Mouse (Mus musculus) ES-Bruce4 (cell line): Measurements from ENCODE around the gene Ergic1. TPM values are rescaled to one million over a fixed set of nuclear protein-coding genes. Genes with fewer than 3 reads are reported as not detected.

Experiments
- H3K27ac ChIP-seq: 2 replicates; pipeline ENCODE4 v1.5.1; 2012; ENCODE audit warnings: low read length, inconsistent platforms; ENCODE audit not compliant: insufficient read depth
- H3K27me3 ChIP-seq: 2 replicates; pipeline ENCODE4 v1.6.1; 2012; ENCODE audit warnings: mild to moderate bottlenecking, low read length, inconsistent platforms; ENCODE audit not compliant: control insufficient read depth, poor library complexity, insufficient read depth, severe bottlenecking
- H3K36me3 ChIP-seq: 2 replicates; pipeline ENCODE4 v1.6.1; 2012; ENCODE audit warnings: inconsistent platforms, mild to moderate bottlenecking, low read length, moderate library complexity; ENCODE audit not compliant: control insufficient read depth, poor library complexity, insufficient read depth, severe bottlenecking
- H3K4me1 ChIP-seq: one replicate; pipeline ENCODE4 v1.8.1; 2011; ENCODE audit warnings: low read length; ENCODE audit not compliant: control insufficient read depth, insufficient read depth
- H3K4me3 ChIP-seq: 2 replicates; pipeline ENCODE4 v1.5.1; 2011; ENCODE audit warnings: low read depth, mild to moderate bottlenecking, low read length
- H3K9ac ChIP-seq: 2 replicates; pipeline ENCODE4 v1.6.1; 2012; ENCODE audit warnings: low read depth, mild to moderate bottlenecking, inconsistent platforms; ENCODE audit not compliant: poor library complexity, severe bottlenecking
- H3K9me3 ChIP-seq: replicated peaks from 2 replicates; pipeline ENCODE4 v1.6.1; 2012; ENCODE audit warnings: mild to moderate bottlenecking, low read length, inconsistent platforms; ENCODE audit not compliant: control insufficient read depth, poor library complexity, insufficient read depth, severe bottlenecking
- CTCF ChIP-seq: IDR thresholded peaks from one replicate; pipeline ENCODE4 v1.8.1; 2011; ENCODE audit warnings: low read depth, low read length
- EP300 ChIP-seq: IDR thresholded peaks from 2 replicates; pipeline ENCODE4 v1.6.1; 2011; ENCODE audit warnings: low read depth, low read length; ENCODE audit not compliant: insufficient read depth
- POLR2A ChIP-seq: IDR thresholded peaks from one replicate; pipeline ENCODE4 v1.8.1; 2011; ENCODE audit warnings: low read length; ENCODE audit not compliant: insufficient read depth
- polyA plus RNA-seq: library from polyadenylated mRNA; stranded (reverse); fragments of >200 nt; gene quantifications from 2 replicates; pipeline ENCODE4 v1.2.4, GENCODE M21; 2011; ENCODE audit warnings: low read depth; ENCODE audit not compliant: missing spikeins, insufficient read depth, insufficient read length

The Ergic1 gene
- polyA plus RNA-seq, 1 experiment = 166 TPM

GRCm38 (mm10) chr17:26601514-26601913 lies 40.2 kb downstream of the Ergic1 start:
- Histone ChIP-seq H3K36me3 (no peaks in the 10 kb centered on the region), H3K4me1 (peaks cover 26% of the 10 kb centered on the region), H3K27me3 (no peaks in the 10 kb centered on the region), H3K4me3 (peak overlapping the region; percentile 17), H3K27ac (peak overlapping the region; percentile 63), H3K9ac (peak overlapping the region; percentile 5; the same call in 1 of the 2 replicates), H3K9me3 (no peaks in the 10 kb centered on the region)
- TF ChIP-seq POLR2A = no peak
- TF ChIP-seq EP300 = no peak; the same call in 1 of the 2 replicates
- no peak for TF ChIP-seq CTCF

GRCm38 (mm10) chr17:26601926-26602325 lies 40.6 kb downstream of the Ergic1 start:
- no peaks in the 10 kb centered on the region for H3K27me3 ChIP-seq
- peak; percentile 48; the same call in 1 of the 2 replicates for TF ChIP-seq EP300
- TF ChIP-seq POLR2A = no peak
- TF ChIP-seq CTCF = peak; percentile 12
- H3K27ac ChIP-seq = peak overlapping the region; percentile 77
- no peak overlapping the region for H3K9ac ChIP-seq
- H3K36me3 ChIP-seq = no peaks in the 10 kb centered on the region
- peaks cover 26% of the 10 kb centered on the region for H3K4me1 ChIP-seq
- no peaks in the 10 kb centered on the region for H3K9me3 ChIP-seq
- peak overlapping the region; percentile 38 for H3K4me3 ChIP-seq

DNA sequence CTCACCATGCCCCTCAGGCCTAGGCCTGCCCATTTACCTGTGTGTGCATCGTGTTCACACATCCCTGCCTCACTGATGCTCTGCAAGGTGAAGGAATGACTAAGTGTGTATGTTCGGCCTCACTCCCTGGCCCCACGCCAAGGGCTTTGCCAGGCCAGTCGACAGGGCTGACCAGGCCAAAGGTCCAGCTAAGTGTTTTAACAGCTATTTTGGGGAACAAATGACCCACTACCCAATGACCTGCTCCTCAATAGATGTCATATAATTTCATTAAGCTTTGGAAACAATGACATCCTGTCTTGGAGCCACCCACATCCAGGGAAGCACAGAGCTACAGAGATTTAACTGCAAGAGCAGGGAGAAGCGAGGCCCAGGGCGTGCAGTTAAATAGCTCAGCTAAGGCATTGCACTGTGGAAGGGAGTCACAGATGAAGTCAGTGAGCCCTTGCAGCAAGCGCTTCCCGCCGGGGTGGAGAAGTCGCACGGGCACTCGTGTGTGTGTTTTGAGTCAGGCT lies 41.1 kb downstream of the Ergic1 start:
- TF ChIP-seq CTCF = no peak
- no peak for TF ChIP-seq POLR2A
- no peak for TF ChIP-seq EP300
- peak overlapping the region; percentile 77 for H3K27ac ChIP-seq
- no peak overlapping the region for H3K9ac ChIP-seq

DNA sequence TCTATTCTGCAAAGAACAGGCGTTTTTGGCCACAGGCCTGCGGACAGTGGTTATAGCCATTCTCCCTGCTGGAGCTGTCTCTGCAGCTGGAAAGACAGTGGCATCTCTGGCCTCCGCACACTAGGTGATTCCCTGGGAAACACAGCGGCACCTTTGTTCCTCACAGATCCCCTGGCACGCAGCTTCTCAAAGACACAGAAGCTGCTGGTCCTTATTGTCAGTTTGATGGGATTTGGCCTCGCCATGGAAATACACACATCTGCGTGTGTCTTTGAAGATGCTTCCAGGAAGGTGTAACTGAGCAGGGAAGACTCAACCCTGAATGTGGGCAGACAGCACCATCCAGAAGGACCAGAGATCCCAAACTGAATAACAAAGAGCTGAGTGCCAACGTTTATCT lies 42.0 kb downstream of the Ergic1 start:
- H3K36me3 ChIP-seq = no peaks in the 10 kb centered on the region

More for the DNA sequence above, 41.1 kb downstream of the Ergic1 start:
- H3K4me1 ChIP-seq = peaks cover 26% of the 10 kb centered on the region
- no peaks in the 10 kb centered on the region for H3K36me3 ChIP-seq
- no peaks in the 10 kb centered on the region for H3K27me3 ChIP-seq
- H3K4me3 ChIP-seq = peak overlapping the region; percentile 38
- H3K9me3 ChIP-seq = no peaks in the 10 kb centered on the region

DNA sequence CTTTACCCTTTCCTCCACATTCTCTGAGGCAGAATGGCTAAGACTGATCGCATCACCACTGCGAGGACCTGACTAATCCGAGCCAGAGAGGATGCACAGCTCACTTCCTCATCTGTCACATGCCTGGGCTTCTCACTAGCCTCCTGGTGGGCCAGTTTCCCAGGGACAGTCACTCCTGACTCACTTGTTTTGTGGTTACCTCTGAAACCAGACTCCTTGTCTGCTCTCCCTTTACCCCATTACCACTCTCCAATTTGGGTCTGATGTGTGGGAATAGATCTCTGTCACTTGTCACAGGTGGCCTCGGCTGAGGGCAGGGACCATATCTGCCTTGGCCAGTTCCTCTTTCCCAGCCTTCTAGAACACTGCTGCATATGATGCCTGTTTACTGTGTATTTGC lies 44.3 kb downstream of the Ergic1 start:
- no peaks in the 10 kb centered on the region for H3K9me3 ChIP-seq
- H3K27me3 ChIP-seq = no peaks in the 10 kb centered on the region
- no peak overlapping the region for H3K9ac ChIP-seq
- H3K27ac ChIP-seq = peak overlapping the region; percentile 10
- peaks cover 5% of the 10 kb centered on the region; the same call in 1 of the 2 replicates for H3K36me3 ChIP-seq
- peaks cover 19% of the 10 kb centered on the region for H3K4me1 ChIP-seq
- no peak for TF ChIP-seq CTCF
- TF ChIP-seq EP300 = 0 out of 2 replicates have a peak, but pooled peaks have one; percentile 47
- no peak overlapping the region for H3K4me3 ChIP-seq

More for the DNA sequence above, 42.0 kb downstream of the Ergic1 start:
- Histone ChIP-seq H3K4me3 (no peak overlapping the region), H3K27ac (no peak overlapping the region), H3K9me3 (no peaks in the 10 kb centered on the region), H3K4me1 (peaks cover 21% of the 10 kb centered on the region), H3K27me3 (no peaks in the 10 kb centered on the region), H3K9ac (no peak overlapping the region)
- TF ChIP-seq POLR2A (no peak), EP300 (no peak), CTCF (no peak)

- Histone ChIP-seq H3K27me3 (no peaks in the 10 kb centered on the region), H3K9me3 (no peaks in the 10 kb centered on the region), H3K4me3 (no peak overlapping the region), H3K36me3 (peaks cover 7% of the 10 kb centered on the region; the same call in 1 of the 2 replicates), H3K9ac (no peak overlapping the region), H3K4me1 (peaks cover 19% of the 10 kb centered on the region), H3K27ac (no peak overlapping the region)
- TF ChIP-seq POLR2A = no peak
- TF ChIP-seq EP300 = no peak
- no peak for TF ChIP-seq CTCF
Observed at GRCm38 (mm10) chr17:26606516-26606915, 45.2 kb downstream of the Ergic1 start.

GRCm38 (mm10) chr17:26608348-26608747 lies 47.1 kb downstream of the Ergic1 start:
- no peaks in the 10 kb centered on the region for H3K9me3 ChIP-seq
- H3K4me3 ChIP-seq = no peak overlapping the region
- no peak overlapping the region for H3K9ac ChIP-seq
- peaks cover 7% of the 10 kb centered on the region; the same call in 1 of the 2 replicates for H3K36me3 ChIP-seq
- no peak overlapping the region for H3K27ac ChIP-seq
- no peaks in the 10 kb centered on the region for H3K27me3 ChIP-seq
- H3K4me1 ChIP-seq = peaks cover 9% of the 10 kb centered on the region
- TF ChIP-seq CTCF (no peak), EP300 (no peak), POLR2A (no peak)
